ENCODE assay signal across 22 mouse cellular contexts in the genomic region with DNA sequence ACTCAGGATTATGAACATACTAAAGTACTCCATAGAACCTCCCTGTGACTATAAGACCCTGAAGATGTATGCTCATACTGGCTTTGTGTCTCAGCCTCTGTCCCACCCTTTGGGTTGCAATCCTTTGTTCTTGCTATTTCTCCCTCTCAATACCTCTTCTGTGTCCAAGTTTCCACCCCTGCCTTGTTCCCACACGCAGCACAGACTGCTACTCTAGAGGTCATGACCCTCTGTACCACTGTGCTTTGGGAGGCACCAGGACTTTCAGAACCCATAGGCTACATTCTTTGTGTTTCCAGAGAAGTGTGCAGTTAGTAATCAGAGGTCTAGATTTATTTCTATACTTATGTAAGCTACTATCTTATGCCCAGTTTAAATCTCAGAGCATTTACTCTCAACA.
DNase-seq lines count a peak whose midpoint lies in the region; ATAC-seq lines count a peak whose summit lies in the region.
"Had no signal": no experiment of that assay in that cellular context is flagged by ENCODE, and none has a peak within 500 bp of the region (broad histone marks: within the 10 kb centered on the region; RNA-seq: fewer than 3 reads in every experiment).

No protein-coding gene starts in this region.

- no peak overlapping the region for H3K9ac ChIP-seq in hindbrain, embryonic 11.5 days (ENCODE audit: low read depth, low read length)
- H3K9ac ChIP-seq in hindbrain, embryonic 14.5 days: no peak overlapping the region
- no peak overlapping the region for H3K9ac ChIP-seq in midbrain, embryonic 12.5 days (replicated peaks)
- H3K9ac ChIP-seq in midbrain, embryonic 14.5 days (replicated peaks; ENCODE audit: low read length): no peak overlapping the region
- H3K9ac ChIP-seq: embryonic facial prominence, embryonic 13.5 days; forebrain, embryonic 12.5 days had no signal

- ATAC-seq in hindbrain, embryonic 11.5 days (ENCODE audit: low FRiP score): peak; percentile 63
- ATAC-seq in hindbrain, embryonic 14.5 days (ENCODE audit: low FRiP score): no peak
- peak; percentile 13; the same call in 1 of the 2 replicates for ATAC-seq in midbrain, embryonic 12.5 days (ENCODE audit: low FRiP score, low read depth)
- ATAC-seq in midbrain, embryonic 14.5 days (ENCODE audit: low FRiP score, low TSS enrichment): no peak
- no peak for ATAC-seq in CD4-positive, CD25-positive, alpha-beta regulatory T cell, adult 4 months
- ATAC-seq: activated CD4-positive, CD25-positive, alpha-beta regulatory T cell, adult 4 months; Patski had no signal

- H3K36me3 ChIP-seq in hindbrain, embryonic 11.5 days (ENCODE audit: control insufficient read depth, insufficient read depth, low read length): no peaks in the 10 kb centered on the region
- no peaks in the 10 kb centered on the region for H3K36me3 ChIP-seq in hindbrain, embryonic 14.5 days (replicated peaks; ENCODE audit: control insufficient read depth, insufficient read depth)
- no peaks in the 10 kb centered on the region for H3K36me3 ChIP-seq in midbrain, embryonic 12.5 days
- H3K36me3 ChIP-seq in midbrain, embryonic 14.5 days (ENCODE audit: control insufficient read depth, insufficient read depth, low read length): no peaks in the 10 kb centered on the region
- H3K36me3 ChIP-seq: embryonic facial prominence, embryonic 13.5 days; forebrain, embryonic 12.5 days; heart, embryonic 10.5 days had no signal

- H3K4me1 ChIP-seq in hindbrain, embryonic 11.5 days (replicated peaks; ENCODE audit: control insufficient read depth, insufficient read depth, low read length): no peaks in the 10 kb centered on the region
- no peaks in the 10 kb centered on the region for H3K4me1 ChIP-seq in hindbrain, embryonic 14.5 days (replicated peaks; ENCODE audit: control insufficient read depth, insufficient read depth, low read length)
- H3K4me1 ChIP-seq in midbrain, embryonic 12.5 days: peaks cover 14% of the 10 kb centered on the region
- peaks cover 11% of the 10 kb centered on the region; the same call in 1 of the 2 replicates for H3K4me1 ChIP-seq in midbrain, embryonic 14.5 days (ENCODE audit: control insufficient read depth, insufficient read depth, low read length)
- H3K4me1 ChIP-seq: heart, embryonic 10.5 days had no signal

- no peak overlapping the region for H3K4me2 ChIP-seq in hindbrain, embryonic 11.5 days (replicated peaks; ENCODE audit: low read depth, low read length)
- H3K4me2 ChIP-seq in hindbrain, embryonic 14.5 days (replicated peaks): no peak overlapping the region
- no peak overlapping the region for H3K4me2 ChIP-seq in midbrain, embryonic 12.5 days (replicated peaks)
- no peak overlapping the region for H3K4me2 ChIP-seq in midbrain, embryonic 14.5 days (ENCODE audit: low read length)
- H3K4me2 ChIP-seq: embryonic facial prominence, embryonic 13.5 days; forebrain, embryonic 12.5 days had no signal

- H3K9me3 ChIP-seq in hindbrain, embryonic 11.5 days (ENCODE audit: control insufficient read depth, low read length): no peaks in the 10 kb centered on the region
- H3K9me3 ChIP-seq in hindbrain, embryonic 14.5 days (ENCODE audit: control insufficient read depth, low read length): no peaks in the 10 kb centered on the region
- no peaks in the 10 kb centered on the region for H3K9me3 ChIP-seq in midbrain, embryonic 12.5 days
- no peaks in the 10 kb centered on the region for H3K9me3 ChIP-seq in midbrain, embryonic 14.5 days (ENCODE audit: control insufficient read depth, low read length)
- H3K9me3 ChIP-seq: embryonic facial prominence, embryonic 13.5 days; forebrain, embryonic 12.5 days; heart, embryonic 10.5 days had no signal

- no peak overlapping the region for H3K27ac ChIP-seq in hindbrain, embryonic 11.5 days (ENCODE audit: low read depth, low read length)
- no peak overlapping the region for H3K27ac ChIP-seq in hindbrain, embryonic 14.5 days
- no peak overlapping the region for H3K27ac ChIP-seq in midbrain, embryonic 12.5 days (replicated peaks)
- no peak overlapping the region for H3K27ac ChIP-seq in midbrain, embryonic 14.5 days (replicated peaks; ENCODE audit: low read depth, low read length)
- H3K27ac ChIP-seq: embryonic facial prominence, embryonic 13.5 days; forebrain, embryonic 12.5 days; heart, embryonic 10.5 days had no signal

- peak; percentile 25 for DNase-seq in hindbrain, embryonic 11.5 days (ENCODE audit: low spot score)
- no peak for DNase-seq in hindbrain, embryonic 14.5 days (ENCODE audit: low spot score)
- no peak for DNase-seq in midbrain, embryonic 14.5 days
- DNase-seq in embryo, embryonic 9.5 days (ENCODE audit: extremely low spot score): peak; percentile 20
- DNase-seq in right cerebral cortex, postnatal 36 days (ENCODE audit: low spot score in 2 of 2): no peak
- DNase-seq: adrenal gland, adult 2 months; adrenal gland, postnatal 25 days; cerebellum, adult 18-20 months; cerebellum, adult 9-11 months; cerebellum, postnatal 36 days; gastrocnemius, postnatal 10 days; heart, adult 18-20 months; heart, postnatal 10 days; heart, postnatal 4 days had no signal

- 8% methylated on average over 1 of the region's 1 CpGs for WGBS in hindbrain, embryonic 11.5 days
- WGBS in hindbrain, embryonic 14.5 days: 10% methylated on average over 1 of the region's 1 CpGs
- WGBS in midbrain, embryonic 12.5 days: 6% methylated on average over 1 of the region's 1 CpGs
- WGBS in midbrain, embryonic 14.5 days: 3% methylated on average over 1 of the region's 1 CpGs

- H3K27me3 ChIP-seq in hindbrain, embryonic 11.5 days (ENCODE audit: control insufficient read depth, insufficient read depth, low read length): no peaks in the 10 kb centered on the region
- H3K27me3 ChIP-seq in hindbrain, embryonic 14.5 days (ENCODE audit: control insufficient read depth, insufficient read depth, low read length): no peaks in the 10 kb centered on the region
- H3K27me3 ChIP-seq in midbrain, embryonic 12.5 days: no peaks in the 10 kb centered on the region
- H3K27me3 ChIP-seq in midbrain, embryonic 14.5 days (ENCODE audit: control insufficient read depth, insufficient read depth, low read length): no peaks in the 10 kb centered on the region
- H3K27me3 ChIP-seq: CH12.LX had no signal

- H3K4me3 ChIP-seq in hindbrain, embryonic 11.5 days (ENCODE audit: low read depth, low read length): no peak overlapping the region
- no peak overlapping the region for H3K4me3 ChIP-seq in hindbrain, embryonic 14.5 days (replicated peaks; ENCODE audit: low read length)
- H3K4me3 ChIP-seq in midbrain, embryonic 12.5 days: no peak overlapping the region
- H3K4me3 ChIP-seq in midbrain, embryonic 14.5 days (replicated peaks; ENCODE audit: low read depth, low read length): no peak overlapping the region
- H3K4me3 ChIP-seq: embryonic facial prominence, embryonic 13.5 days; forebrain, embryonic 12.5 days; heart, embryonic 10.5 days had no signal

Comparison
In these comparisons a context has a peak if more than half of its experiments do, and no peak if none do; other contexts are left out.
1. ATAC-seq: peak in hindbrain, embryonic 11.5 days (single experiment) and midbrain, embryonic 12.5 days (single experiment); none in hindbrain, embryonic 14.5 days (single experiment), midbrain, embryonic 14.5 days (single experiment) and CD4-positive, CD25-positive, alpha-beta regulatory T cell, adult 4 months (single experiment).
2. DNase-seq: peak in hindbrain, embryonic 11.5 days (single experiment) and embryo, embryonic 9.5 days (single experiment); none in hindbrain, embryonic 14.5 days (single experiment), midbrain, embryonic 14.5 days (single experiment) and right cerebral cortex, postnatal 36 days (0 of 2).